Mouse (Mus musculus): ENCODE results near the gene Rcn2. TPM values are rescaled to one million over a fixed set of nuclear protein-coding genes. Genes with fewer than 3 reads are reported as not detected.

Gene Rcn2
- polyA plus RNA-seq, 1 experiment from 2014 or later: 110 TPM

DNA sequence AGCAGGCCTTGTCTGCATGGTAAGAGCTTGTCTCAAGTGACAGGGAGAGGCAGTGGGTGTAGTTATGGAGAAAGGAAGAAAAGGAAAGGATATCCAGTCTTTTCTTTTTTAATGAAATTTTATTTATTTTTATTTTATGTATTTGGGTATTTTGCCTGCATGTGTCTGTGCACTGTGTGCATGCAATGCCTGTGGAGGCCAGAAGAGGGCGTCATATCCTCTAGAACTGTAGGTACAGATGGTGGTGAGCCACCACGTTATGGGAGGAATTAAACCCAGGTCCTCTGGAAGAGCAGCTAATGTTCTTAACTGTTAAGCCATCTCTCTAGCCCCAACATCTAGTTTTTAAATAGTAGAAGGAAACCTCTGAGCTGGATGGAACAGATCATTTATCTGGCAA is 50.5 kb downstream of the Rcn2 start:
- peak; percentile 44 for DNase-seq (ENCODE audit: low spot score)

DNA sequence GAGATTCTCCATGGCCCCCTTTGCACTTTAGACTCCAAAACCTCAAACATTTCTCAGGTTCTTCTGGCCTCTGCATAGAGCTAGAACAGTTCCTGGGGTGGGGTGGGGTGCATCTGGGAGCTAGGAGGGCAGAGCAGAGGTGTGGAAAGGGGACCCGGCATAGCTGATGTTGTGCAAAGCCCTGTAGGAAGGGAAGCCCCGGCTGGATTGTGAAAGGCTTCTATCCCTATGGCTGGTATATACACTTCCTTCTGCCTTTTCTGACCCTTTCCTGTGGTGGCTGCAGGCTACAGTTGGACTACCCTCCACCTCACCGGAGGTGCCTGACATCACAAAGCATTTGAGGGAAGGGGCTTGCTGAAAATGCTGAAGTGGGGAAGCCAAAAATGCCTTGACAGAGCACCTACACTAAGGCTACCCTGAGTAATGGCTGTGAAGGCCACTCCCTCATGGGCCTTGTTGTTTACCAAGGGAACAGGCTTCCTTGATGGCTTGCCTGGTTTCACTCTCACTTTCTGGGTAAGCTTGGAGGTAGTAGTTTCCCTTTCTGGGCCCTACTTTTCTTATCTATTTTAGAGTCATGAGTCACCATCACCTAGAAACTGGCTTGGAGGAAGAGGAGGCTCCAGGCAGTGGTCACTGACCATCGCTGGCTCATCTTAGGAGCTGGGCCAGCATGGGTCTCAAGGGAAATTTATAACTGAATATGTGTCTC is 56.1 kb downstream of the Rcn2 start:
- DNase-seq (ENCODE audit: low spot score): no peak

DNA sequence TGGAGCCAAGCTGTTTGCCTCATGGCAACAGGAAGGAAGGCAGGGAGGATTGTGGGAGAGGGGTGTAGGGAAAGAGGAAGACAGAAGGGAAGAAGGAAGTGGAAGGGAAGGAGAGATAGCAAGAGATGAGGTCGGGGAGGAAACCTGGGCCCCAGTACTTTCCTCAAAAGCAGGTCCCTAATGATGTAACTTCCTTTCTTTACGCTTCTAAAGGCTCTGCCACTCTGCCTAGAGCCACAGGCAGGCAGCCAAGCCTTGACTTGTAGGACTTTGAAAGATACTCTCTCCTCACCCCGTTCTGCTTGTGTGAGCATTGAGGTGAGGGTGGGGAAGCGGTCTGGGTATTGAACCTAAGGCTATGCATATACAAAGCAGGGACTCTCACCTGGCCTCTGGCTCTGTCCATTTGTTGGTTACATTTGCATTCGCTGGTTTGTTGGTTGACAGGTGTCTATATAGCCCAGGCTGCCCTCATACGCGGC is 58.4 kb downstream of the Rcn2 start:
- DNase-seq (ENCODE audit: low spot score): peak; percentile 34

DNA sequence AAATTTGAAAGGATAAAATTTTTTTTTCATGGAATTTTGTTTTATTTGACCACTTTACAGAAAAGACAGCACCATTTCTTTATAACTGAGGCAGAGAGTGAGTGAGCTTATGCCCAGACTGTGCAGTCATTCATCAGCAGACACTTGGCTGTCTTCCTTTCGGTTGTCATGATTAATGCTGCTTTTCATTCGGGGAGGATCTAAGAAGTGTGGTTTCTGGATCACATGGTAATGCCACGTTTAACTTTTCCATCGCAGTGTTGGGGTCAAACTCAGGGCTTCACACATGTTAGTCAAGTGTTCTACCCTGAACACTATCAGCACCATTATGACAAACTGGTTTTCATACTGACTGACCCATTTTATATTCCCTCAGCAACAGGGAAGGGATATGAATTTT is 59.4 kb downstream of the Rcn2 start:
- no peak for DNase-seq (ENCODE audit: low spot score)

DNA sequence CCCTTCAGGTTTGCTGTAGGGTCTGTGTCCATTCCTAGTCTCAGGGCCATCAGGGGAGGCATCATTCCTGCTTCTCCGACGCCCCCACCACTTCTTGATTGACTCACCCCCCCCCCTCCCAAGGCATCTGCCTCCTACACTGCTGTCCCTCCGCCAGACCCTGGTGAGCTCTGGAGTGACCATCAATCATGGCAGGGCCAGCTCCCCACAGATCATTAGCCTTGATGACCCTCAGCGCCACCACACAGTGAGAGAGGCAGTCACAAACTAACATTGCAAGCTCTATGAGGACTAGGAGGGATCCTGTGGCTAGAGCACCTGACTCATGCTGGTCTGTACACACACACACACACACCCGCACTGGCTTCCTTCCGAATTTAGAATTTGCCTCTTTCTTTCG is 63.3 kb downstream of the Rcn2 start:
- no peak for DNase-seq (ENCODE audit: low spot score)

DNA sequence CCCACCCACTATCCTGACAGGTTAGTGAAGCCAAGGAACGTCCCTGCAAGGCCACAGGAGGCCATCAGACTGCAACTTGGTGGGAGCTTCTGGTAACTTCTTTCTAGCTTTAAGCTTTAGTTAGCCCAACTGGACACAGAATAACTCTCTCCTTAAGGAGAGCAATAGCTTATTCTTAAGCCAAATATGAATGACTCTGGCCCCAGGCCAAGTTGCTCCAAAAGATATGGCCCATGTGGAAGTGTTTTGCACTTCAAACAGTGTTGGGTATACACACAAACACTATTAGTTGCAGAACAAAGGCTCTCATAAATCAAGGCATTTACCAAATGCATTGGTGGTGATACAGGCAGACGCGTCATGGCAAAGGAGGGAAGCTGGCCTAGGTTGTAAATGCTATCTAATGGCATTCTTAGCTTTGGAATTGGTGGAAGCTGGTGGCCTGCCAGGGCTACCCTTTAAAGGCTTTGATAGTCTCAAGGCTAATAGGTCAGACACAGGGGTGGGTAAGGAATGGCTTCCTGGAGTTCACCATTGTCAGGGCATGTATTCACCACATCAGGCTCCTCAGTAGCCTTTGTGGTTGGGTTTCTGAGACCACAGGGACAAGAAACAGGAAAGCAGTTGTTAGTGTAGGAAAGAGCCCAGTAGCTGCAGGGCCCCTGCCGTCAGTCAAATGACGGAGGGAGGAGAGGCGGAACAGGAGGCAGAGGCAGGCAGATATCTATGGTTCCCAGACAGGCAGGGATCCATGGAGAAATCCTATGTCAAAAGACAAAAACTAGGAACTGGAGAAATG is 64.8 kb downstream of the Rcn2 start:
- no peak for DNase-seq (ENCODE audit: low spot score)

DNA sequence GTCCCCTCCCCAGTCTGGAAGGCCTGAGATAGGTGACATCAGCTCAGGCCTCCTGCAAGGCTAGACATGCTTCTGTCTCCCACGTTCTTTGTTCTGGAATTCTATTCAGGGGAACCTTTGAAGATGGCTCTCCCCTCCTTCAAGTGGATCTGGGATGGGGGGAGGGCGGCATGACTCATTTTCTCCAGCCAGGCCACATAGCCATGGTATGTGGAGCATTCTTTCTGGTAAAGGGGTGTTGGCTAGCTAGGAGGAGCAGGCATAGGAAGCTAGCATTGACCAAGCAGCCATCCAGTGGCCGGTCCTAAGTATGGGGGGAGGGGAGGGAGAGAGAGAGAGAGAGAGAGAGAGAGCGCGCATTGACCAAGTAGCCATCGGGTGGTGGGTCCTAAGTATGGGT is 65.9 kb downstream of the Rcn2 start:
- no peak for DNase-seq (ENCODE audit: low spot score)

DNA sequence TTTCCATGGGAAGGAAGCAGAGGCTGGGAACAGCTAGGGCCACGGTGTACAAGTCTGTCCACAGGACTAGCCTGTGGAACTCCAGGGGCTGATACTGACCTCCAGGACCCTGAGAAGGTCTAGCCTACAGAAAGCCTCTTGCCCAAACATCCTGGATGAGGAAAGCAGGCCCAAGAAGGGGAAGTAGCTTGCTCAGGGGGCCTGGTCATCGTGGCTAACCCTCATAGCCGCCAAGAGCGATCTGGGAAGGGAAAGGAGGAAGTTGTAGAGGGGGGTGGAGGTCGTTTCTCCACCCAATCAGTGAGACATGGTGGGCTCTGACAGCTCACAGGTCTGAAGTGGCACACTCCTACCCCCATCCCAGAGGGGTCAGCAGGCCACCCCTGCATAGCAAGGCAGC is 66.5 kb downstream of the Rcn2 start:
- DNase-seq (ENCODE audit: low spot score): no peak

Other genes with a start within 250 kb of the Rcn2 start
- 7.6 and 9.2 TPM in 2 replicates for gene Scaper, start 103.7 kb upstream of the Rcn2 start, polyA plus RNA-seq (2015; fragmentation: Nextera tagmentation; extraction: Ambion mirVana)
- gene 4930563M21Rik, start 31.3 kb upstream of the Rcn2 start, polyA plus RNA-seq (2015; fragmentation: Nextera tagmentation; extraction: Ambion mirVana): not detected in 2 replicates
- 68.2 and 72.6 TPM in 2 replicates for gene Pstpip1, start 48.1 kb downstream of the Rcn2 start, polyA plus RNA-seq (2015; fragmentation: Nextera tagmentation; extraction: Ambion mirVana)
- 207 and 219 TPM in 2 replicates for gene Tspan3, start 123.6 kb downstream of the Rcn2 start, polyA plus RNA-seq (2015; fragmentation: Nextera tagmentation; extraction: Ambion mirVana)